Mouse (Mus musculus) megakaryocyte, embryonic 14.5 days (primary cell): ENCODE measurements around the gene Clybl. TPM values are rescaled to one million over a fixed set of nuclear protein-coding genes. Genes with fewer than 3 reads are reported as not detected.

Experiments
- H3K27me3 ChIP-seq: replicated peaks from 2 replicates; pipeline ENCODE3; 2012; ENCODE audit warnings: inconsistent platforms
- H3K36me3 ChIP-seq: replicated peaks from 2 replicates; pipeline ENCODE3; 2012; ENCODE audit warnings: low read length, inconsistent platforms, mixed read lengths
- H3K4me1 ChIP-seq: 2 replicates; pipeline ENCODE4 v1.6.1; 2012; ENCODE audit warnings: inconsistent platforms
- H3K4me3 ChIP-seq: replicated peaks from 2 replicates; pipeline ENCODE3; 2012; ENCODE audit warnings: moderate library complexity, mild to moderate bottlenecking, inconsistent platforms
- H3K9me3 ChIP-seq: 2 replicates; pipeline ENCODE4 v1.6.1; 2012; ENCODE audit warnings: inconsistent platforms
- FLI1 ChIP-seq: IDR thresholded peaks from 2 replicates; pipeline ENCODE4 v1.6.1; 2012; ENCODE audit warnings: low read length, inconsistent platforms, mixed read lengths
- GATA1 ChIP-seq: IDR thresholded peaks from 3 replicates; pipeline ENCODE4 v1.6.1; 2012; ENCODE audit warnings: mixed read lengths, low read length, inconsistent platforms, borderline replicate concordance
- polyA plus RNA-seq: library from polyadenylated mRNA; stranded (reverse); fragments of >175 nt; gene quantifications from 2 replicates; pipeline ENCODE4 v1.2.3, GENCODE M21; 2012; ENCODE audit warnings: low replicate concordance; ENCODE audit not compliant: insufficient read depth

The Clybl gene
- polyA plus RNA-seq, 1 experiment = 8.3 TPM

GRCm38 (mm10) chr14:122350766-122351165, 169.3 kb downstream of the Clybl start:
- H3K4me1 ChIP-seq = no peaks in the 10 kb centered on the region
- no peak overlapping the region for H3K4me3 ChIP-seq
- H3K27me3 ChIP-seq = no peaks in the 10 kb centered on the region
- no peaks in the 10 kb centered on the region for H3K9me3 ChIP-seq
- no peaks in the 10 kb centered on the region for H3K36me3 ChIP-seq
- TF ChIP-seq FLI1 = no peak
- no peak for TF ChIP-seq GATA1

- Histone ChIP-seq H3K36me3 (no peaks in the 10 kb centered on the region), H3K4me1 (peaks cover 4% of the 10 kb centered on the region; the same call in 1 of the 2 replicates), H3K4me3 (no peak overlapping the region), H3K27me3 (peaks cover 2% of the 10 kb centered on the region), H3K9me3 (peaks cover 20% of the 10 kb centered on the region)
- TF ChIP-seq GATA1 (no peak), FLI1 (no peak)
Measured at GRCm38 (mm10) chr14:122357316-122357715, 175.8 kb downstream of the Clybl start.

- Histone ChIP-seq H3K27me3 (peaks cover 2% of the 10 kb centered on the region), H3K4me1 (peaks cover 4% of the 10 kb centered on the region; the same call in 1 of the 2 replicates), H3K36me3 (no peaks in the 10 kb centered on the region), H3K4me3 (no peak overlapping the region), H3K9me3 (peaks cover 20% of the 10 kb centered on the region)
- no peak for TF ChIP-seq GATA1
- no peak for TF ChIP-seq FLI1
Measured at GRCm38 (mm10) chr14:122358592-122358991, 177.1 kb downstream of the Clybl start.

- Histone ChIP-seq H3K4me1 (peaks cover 4% of the 10 kb centered on the region; the same call in 1 of the 2 replicates), H3K36me3 (no peaks in the 10 kb centered on the region), H3K4me3 (no peak overlapping the region), H3K27me3 (peaks cover 2% of the 10 kb centered on the region), H3K9me3 (peaks cover 20% of the 10 kb centered on the region)
- TF ChIP-seq GATA1 = no peak
- no peak for TF ChIP-seq FLI1
Measured at GRCm38 (mm10) chr14:122359136-122359905, 177.8 kb downstream of the Clybl start.

GRCm38 (mm10) chr14:122361807-122362206, 180.3 kb downstream of the Clybl start:
- no peaks in the 10 kb centered on the region for H3K36me3 ChIP-seq
- peaks cover 2% of the 10 kb centered on the region for H3K27me3 ChIP-seq
- H3K9me3 ChIP-seq = peaks cover 19% of the 10 kb centered on the region
- no peak overlapping the region for H3K4me3 ChIP-seq
- H3K4me1 ChIP-seq = peaks cover 4% of the 10 kb centered on the region; the same call in 1 of the 2 replicates
- TF ChIP-seq FLI1 (no peak), GATA1 (no peak)

- Histone ChIP-seq H3K36me3 (no peaks in the 10 kb centered on the region), H3K4me1 (peaks cover 4% of the 10 kb centered on the region; the same call in 1 of the 2 replicates), H3K4me3 (no peak overlapping the region), H3K27me3 (peaks cover 2% of the 10 kb centered on the region), H3K9me3 (peaks cover 9% of the 10 kb centered on the region; the same call in 1 of the 2 replicates)
- no peak for TF ChIP-seq FLI1
- no peak for TF ChIP-seq GATA1
Measured at GRCm38 (mm10) chr14:122363156-122363555, 181.7 kb downstream of the Clybl start.

- no peak for TF ChIP-seq GATA1
- TF ChIP-seq FLI1 = no peak
- Histone ChIP-seq H3K4me1 (peaks cover 4% of the 10 kb centered on the region; the same call in 1 of the 2 replicates), H3K27me3 (peaks cover 2% of the 10 kb centered on the region), H3K4me3 (no peak overlapping the region), H3K36me3 (no peaks in the 10 kb centered on the region), H3K9me3 (peaks cover 5% of the 10 kb centered on the region; the same call in 1 of the 2 replicates)
Measured at GRCm38 (mm10) chr14:122364026-122364425, 182.5 kb downstream of the Clybl start.

- H3K9me3 ChIP-seq = no peaks in the 10 kb centered on the region
- no peaks in the 10 kb centered on the region for H3K4me1 ChIP-seq
- no peak for TF ChIP-seq GATA1
- no peak for TF ChIP-seq FLI1
- no peaks in the 10 kb centered on the region for H3K36me3 ChIP-seq
- H3K27me3 ChIP-seq = no peaks in the 10 kb centered on the region
- no peak overlapping the region for H3K4me3 ChIP-seq
Measured at GRCm38 (mm10) chr14:122367252-122367868, 185.9 kb downstream of the Clybl start.

GRCm38 (mm10) chr14:122367882-122368418, 186.4 kb downstream of the Clybl start:
- Histone ChIP-seq H3K4me3 (no peak overlapping the region), H3K27me3 (no peaks in the 10 kb centered on the region), H3K4me1 (no peaks in the 10 kb centered on the region), H3K36me3 (no peaks in the 10 kb centered on the region), H3K9me3 (no peaks in the 10 kb centered on the region)
- TF ChIP-seq GATA1 = no peak
- TF ChIP-seq FLI1 = no peak

- no peak for TF ChIP-seq GATA1
- no peak for TF ChIP-seq FLI1
- no peaks in the 10 kb centered on the region for H3K4me1 ChIP-seq
- no peaks in the 10 kb centered on the region for H3K36me3 ChIP-seq
- H3K27me3 ChIP-seq = no peaks in the 10 kb centered on the region
- H3K4me3 ChIP-seq = no peak overlapping the region
- H3K9me3 ChIP-seq = no peaks in the 10 kb centered on the region
Measured at GRCm38 (mm10) chr14:122368501-122368900, 187.0 kb downstream of the Clybl start.
